Mouse (Mus musculus) kidney, adult 2 months (tissue): ENCODE results near the gene Zap70. TPM values are rescaled to one million over a fixed set of nuclear protein-coding genes. Genes with fewer than 3 reads are reported as not detected.

Source experiments
- DNase-seq: peaks from one replicate; pipeline ENCODE4 v3.0.0; 2021
- H3K27ac ChIP-seq: fragments of 200-500 bp; 2 replicates; pipeline ENCODE4 v1.5.1; 2012; ENCODE audit warnings: low read depth, low read length, control low read depth, inconsistent platforms; ENCODE audit not compliant: insufficient read depth
- H3K27me3 ChIP-seq: fragments of 200-500 bp; replicated peaks from 2 replicates; pipeline ENCODE4 v1.6.1; 2012; ENCODE audit warnings: mild to moderate bottlenecking, moderate library complexity, low read length, inconsistent platforms; ENCODE audit not compliant: control insufficient read depth, insufficient read depth
- H3K36me3 ChIP-seq: fragments of 200-500 bp; 2 replicates; pipeline ENCODE4 v1.6.1; 2012; ENCODE audit warnings: mild to moderate bottlenecking, moderate library complexity, low read length, inconsistent platforms; ENCODE audit not compliant: control insufficient read depth, insufficient read depth
- H3K4me1 ChIP-seq: fragments of 200-500 bp; 2 replicates; pipeline ENCODE4 v1.6.1; 2011; ENCODE audit warnings: low read length; ENCODE audit not compliant: control insufficient read depth, insufficient read depth
- H3K4me3 ChIP-seq: fragments of 200-500 bp; 2 replicates; pipeline ENCODE4 v1.5.1; 2011; ENCODE audit warnings: mild to moderate bottlenecking, low read depth, low read length, control low read depth; ENCODE audit not compliant: insufficient read depth
- CTCF ChIP-seq: fragments of 200-500 bp; conservative IDR thresholded peaks from 2 replicates; pipeline ENCODE4 v1.5.1; 2011; ENCODE audit warnings: low read depth, mild to moderate bottlenecking, control low read depth, low read length, moderate library complexity, mixed read lengths; ENCODE audit not compliant: insufficient read depth, insufficient read length
- POLR2A ChIP-seq: fragments of 200-500 bp; IDR thresholded peaks from one replicate; pipeline ENCODE4 v1.6.1; 2011; ENCODE audit warnings: low read depth, low read length, control low read depth
- WGBS: fragments of 180-500 bp; shearing (Covaris S2); methylation state at CpG from one replicate; pipeline ENCODE4 v1.1.7; 2018; 5-methylcytosine and 5-hydroxymethylcytosine counted together
- polyA plus RNA-seq: library from polyadenylated mRNA; depleted of rRNA; stranded (reverse); fragments of >200 nt; gene quantifications from 2 replicates; pipeline ENCODE4 v1.2.3, GENCODE M21; 2012

Zap70 gene
- polyA plus RNA-seq, 1 experiment, result 3.2 TPM

DNA sequence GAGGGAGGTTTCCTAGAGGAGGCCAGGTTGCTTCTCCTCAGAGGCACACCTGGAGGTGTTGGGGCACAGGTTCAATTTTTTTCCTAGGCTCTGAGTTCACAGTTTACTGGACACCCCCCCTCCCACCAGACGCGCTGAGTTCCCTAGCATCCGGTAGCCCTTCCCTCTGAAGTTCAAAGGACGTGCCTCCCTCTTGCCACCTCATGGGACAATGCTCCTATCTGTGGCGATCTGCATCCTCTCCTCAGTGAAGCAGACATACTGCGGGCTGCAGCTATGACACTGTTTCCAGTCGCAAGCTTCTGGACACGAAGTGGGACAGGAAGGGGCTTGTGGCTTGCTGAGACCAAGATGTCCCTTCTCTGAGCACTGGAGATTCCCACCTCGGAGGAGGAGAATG, 1.2 kb upstream of the Zap70 start:
- WGBS, result 70% methylated on average over 9 of the region's 9 CpGs
- Histone ChIP-seq H3K27ac (no peak overlapping the region), H3K4me3 (no peak overlapping the region), H3K36me3 (no peaks in the 10 kb centered on the region), H3K27me3 (no peaks in the 10 kb centered on the region), H3K4me1 (no peaks in the 10 kb centered on the region)
- no peak for TF ChIP-seq CTCF
- TF ChIP-seq POLR2A, result no peak
- DNase-seq, result no peak

DNA sequence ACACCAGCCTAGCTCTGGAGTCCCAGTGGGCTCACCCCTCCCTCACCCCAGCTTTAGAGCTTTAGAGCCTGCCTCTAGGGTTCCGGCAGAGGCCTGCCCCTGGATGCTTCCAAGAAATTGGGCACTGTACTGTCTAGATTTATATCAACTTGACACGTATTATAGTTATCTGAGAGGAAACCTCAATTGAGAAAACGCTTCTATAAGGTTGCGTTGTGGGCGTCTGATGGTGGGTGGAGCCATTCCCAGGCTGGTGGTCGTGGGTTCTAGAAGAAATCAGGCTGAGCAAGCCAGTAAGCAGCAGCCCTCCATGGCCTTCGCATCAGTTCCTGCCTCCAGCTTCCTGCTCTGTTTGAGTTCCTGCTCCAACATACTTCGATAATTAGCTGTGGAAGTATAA, 537 bp upstream of the Zap70 start:
- DNase-seq, result no peak
- no peak for TF ChIP-seq CTCF
- WGBS, result 91% methylated on average over 8 of the region's 8 CpGs
- Histone ChIP-seq H3K4me3 (no peak overlapping the region), H3K27me3 (no peaks in the 10 kb centered on the region), H3K36me3 (no peaks in the 10 kb centered on the region), H3K4me1 (no peaks in the 10 kb centered on the region), H3K27ac (no peak overlapping the region)

DNA sequence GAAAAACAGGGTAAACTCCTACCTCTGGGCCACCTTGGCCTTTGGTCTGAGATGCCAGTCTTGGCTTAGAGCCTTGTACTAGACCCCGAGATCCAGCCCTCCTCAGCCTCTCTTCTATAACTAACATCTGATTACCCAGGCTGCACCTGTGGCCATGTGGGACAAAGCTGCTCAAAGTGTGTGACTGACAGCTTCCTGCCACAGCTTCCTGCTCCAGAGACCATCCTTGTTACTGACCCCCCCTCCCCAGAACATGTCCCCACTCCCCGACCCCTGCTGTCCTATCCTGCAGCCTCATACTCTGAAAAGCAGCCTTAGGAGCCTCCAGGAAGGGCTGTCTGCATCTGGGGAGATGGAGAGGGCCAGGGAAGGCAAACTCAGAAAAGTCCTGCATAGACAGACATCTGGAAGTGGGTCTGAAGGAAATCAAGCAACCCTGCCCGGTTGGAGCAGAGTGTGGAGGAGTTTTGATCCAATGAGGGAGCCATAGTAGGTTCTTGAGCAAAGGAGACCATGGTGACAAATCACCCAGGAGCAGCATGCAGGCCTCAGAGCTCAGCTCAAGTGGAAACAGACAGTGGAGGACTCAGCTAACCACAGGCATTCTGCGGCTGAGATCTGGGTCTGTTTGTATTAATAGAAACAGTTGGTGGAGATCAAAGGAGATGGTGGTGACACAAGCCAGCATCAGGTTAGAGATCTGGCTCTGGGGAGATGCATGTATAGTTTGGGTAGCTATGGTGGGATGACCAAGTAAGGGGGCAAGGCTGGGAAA, 5.0 kb downstream of the Zap70 start:
- H3K4me3 ChIP-seq, result no peak overlapping the region
- H3K4me1 ChIP-seq, result no peaks in the 10 kb centered on the region
- 57% methylated on average over 4 of the region's 4 CpGs for WGBS

DNA sequence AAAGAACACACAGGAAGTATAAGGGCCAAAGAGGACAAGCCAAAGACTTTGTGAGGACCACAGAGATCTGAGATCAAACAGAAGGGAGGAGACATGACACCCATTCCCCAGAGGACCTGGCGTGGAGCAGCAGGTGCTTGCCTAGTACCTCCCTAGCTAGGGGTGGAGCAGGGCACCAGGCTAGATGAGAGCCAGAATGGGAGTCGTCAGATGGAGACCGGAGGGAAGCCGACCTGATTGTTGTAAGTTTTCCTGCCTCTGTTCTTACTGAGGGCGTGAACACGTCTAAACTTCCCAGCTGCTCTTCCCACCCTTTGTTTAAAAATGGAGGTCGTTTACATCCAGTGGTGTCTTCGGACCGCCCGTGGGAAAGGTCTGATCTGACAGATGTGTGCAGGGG, 5.7 kb downstream of the Zap70 start:
- no peak for TF ChIP-seq CTCF
- no peaks in the 10 kb centered on the region for H3K36me3 ChIP-seq
- 29% methylated on average over 10 of the region's 10 CpGs for WGBS

More for the DNA sequence above, 5.0 kb downstream of the Zap70 start:
- H3K36me3 ChIP-seq, result no peaks in the 10 kb centered on the region
- DNase-seq, result no peak
- no peak overlapping the region for H3K27ac ChIP-seq
- TF ChIP-seq POLR2A (no peak), CTCF (no peak)
- no peaks in the 10 kb centered on the region for H3K27me3 ChIP-seq

DNA sequence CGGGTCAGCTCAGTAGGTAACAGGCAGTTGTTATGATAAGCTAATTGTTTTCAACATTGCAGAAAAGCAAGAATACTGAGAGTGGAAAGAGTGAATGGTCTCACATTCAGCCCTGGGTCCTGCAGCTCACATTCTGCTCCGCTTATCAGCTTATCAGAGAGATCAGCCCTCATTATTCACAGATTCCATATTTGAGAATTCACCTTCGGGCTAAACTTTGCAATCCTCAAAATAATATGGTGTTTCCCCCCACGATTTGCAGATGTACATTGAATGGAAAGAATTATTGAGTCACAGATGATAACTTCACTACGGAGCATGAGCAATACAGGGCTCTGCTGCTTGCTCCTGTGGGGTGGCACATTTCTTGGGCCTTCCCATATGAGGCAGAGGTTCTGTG, 7.2 kb downstream of the Zap70 start:
- Histone ChIP-seq H3K27me3 (no peaks in the 10 kb centered on the region), H3K27ac (no peak overlapping the region), H3K36me3 (no peaks in the 10 kb centered on the region), H3K4me1 (no peaks in the 10 kb centered on the region), H3K4me3 (no peak overlapping the region)
- TF ChIP-seq POLR2A (no peak), CTCF (no peak)
- WGBS, result 80% methylated on average over 5 of the region's 5 CpGs
- no peak for DNase-seq

More for the DNA sequence above, 5.7 kb downstream of the Zap70 start:
- DNase-seq, result no peak
- H3K27ac ChIP-seq, result no peak overlapping the region
- no peak overlapping the region for H3K4me3 ChIP-seq
- H3K27me3 ChIP-seq, result no peaks in the 10 kb centered on the region
- H3K4me1 ChIP-seq, result no peaks in the 10 kb centered on the region

DNA sequence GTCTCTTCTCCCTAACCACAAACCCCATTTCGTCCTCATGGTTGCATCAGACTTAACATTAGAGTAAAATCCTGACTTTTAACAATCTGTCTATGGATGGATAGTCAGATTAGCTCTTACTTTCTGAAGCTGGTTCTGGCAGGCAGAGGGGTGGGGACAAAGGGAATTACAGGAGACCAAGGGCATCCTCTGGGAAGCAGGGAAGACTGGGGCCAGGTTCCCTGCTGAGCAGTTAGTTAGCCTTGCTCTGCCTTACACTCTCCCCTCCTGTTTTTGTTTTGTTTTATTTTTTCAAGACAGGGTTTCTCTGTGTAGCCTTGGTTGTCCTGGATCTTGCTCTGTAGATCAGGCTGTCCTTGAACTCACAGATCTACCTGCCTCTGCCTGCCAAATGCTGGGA, 8.4 kb downstream of the Zap70 start:
- Histone ChIP-seq H3K27ac (no peak overlapping the region), H3K27me3 (no peaks in the 10 kb centered on the region), H3K4me3 (no peak overlapping the region), H3K36me3 (no peaks in the 10 kb centered on the region), H3K4me1 (no peaks in the 10 kb centered on the region)
- DNase-seq, result no peak
- TF ChIP-seq POLR2A, result no peak
- no peak for TF ChIP-seq CTCF
- 91% methylated on average over 1 of the region's 1 CpGs for WGBS

DNA sequence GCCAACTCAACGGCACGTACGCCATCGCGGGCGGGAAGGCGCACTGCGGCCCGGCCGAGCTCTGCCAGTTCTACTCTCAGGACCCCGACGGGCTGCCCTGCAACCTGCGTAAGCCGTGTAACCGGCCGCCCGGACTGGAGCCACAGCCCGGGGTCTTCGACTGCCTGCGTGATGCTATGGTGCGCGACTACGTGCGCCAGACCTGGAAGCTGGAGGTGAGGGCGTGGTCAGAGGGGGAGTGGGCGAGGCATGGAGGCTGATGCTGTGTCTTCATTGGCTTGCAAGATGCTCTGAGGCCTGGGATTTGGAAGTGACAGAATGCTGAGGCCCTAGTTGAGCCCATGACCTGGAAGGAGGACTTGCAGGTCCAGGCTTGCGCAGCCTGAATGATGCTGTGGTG, 9.4 kb downstream of the Zap70 start:
- DNase-seq, result no peak
- WGBS, result 24% methylated on average over 27 of the region's 27 CpGs
- H3K36me3 ChIP-seq, result no peaks in the 10 kb centered on the region
- H3K4me1 ChIP-seq, result no peaks in the 10 kb centered on the region
- H3K27ac ChIP-seq, result no peak overlapping the region
- no peak overlapping the region for H3K4me3 ChIP-seq
- H3K27me3 ChIP-seq, result no peaks in the 10 kb centered on the region
- TF ChIP-seq CTCF (no peak), POLR2A (no peak)
